Mouse (Mus musculus) right cerebral cortex, adult 2 months (tissue): ENCODE measurements at regions not wholly inside any gene's neighbourhood (a gene's known extent, or its start where the extent isn't known, plus 50 kb on each side); places are given as distances from the start of the nearest gene placed in this dataset.
A peak's percentile ranks its signal among the peaks of the same experiment; 100 is the strongest.

Source experiments
- DNase-seq, 2 experiments: peaks; one replicate each; pipeline ENCODE4 v3.0.0; 2021 to 2022; ENCODE audit warnings: low spot score in 2 of 2

DNA sequence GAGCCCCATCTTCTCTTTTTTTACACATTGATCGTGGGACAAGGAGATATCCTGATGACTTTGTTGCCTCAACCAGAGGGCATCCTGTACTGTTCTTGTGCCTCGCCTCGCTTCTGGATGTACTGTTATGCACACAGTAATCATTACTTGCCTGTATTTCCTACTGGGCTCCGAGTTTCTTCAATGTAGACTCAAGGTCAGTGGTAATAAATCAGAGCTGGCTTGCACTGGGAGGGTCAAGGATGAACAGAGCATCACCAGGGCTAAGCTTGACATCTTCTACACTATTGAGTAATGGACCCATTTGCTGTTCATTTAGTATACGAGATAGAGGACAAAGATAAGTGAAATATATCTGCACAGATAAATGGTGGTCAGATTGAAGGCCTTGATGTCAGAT lies 295.1 kb upstream of the Igfbp3 start:
- DNase-seq = no peak

DNA sequence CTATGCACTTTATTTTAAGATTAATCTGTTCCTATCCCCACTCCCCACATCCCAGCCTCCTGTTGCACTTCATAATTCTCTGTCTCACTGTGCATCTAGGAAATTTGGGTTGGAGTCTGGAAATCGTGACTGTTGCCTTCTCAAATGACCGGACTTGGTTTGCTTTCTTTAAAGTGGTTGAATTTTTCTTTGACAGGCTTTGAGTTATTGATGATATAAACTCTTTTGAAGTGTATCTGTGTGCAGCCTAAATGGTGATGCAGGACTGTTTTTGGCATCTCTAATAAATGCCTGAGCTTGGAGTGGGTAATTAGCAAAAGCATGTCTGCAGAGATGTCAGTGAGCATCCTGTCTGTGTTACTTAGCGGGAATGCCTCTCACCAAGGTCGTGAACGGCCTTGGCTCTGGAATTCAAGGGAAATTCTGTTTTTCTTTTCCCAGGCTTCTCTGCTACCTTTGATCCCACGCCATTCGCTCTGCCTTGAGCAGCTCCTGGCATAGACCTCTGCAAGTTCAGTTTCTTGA lies 292.8 kb upstream of the Igfbp3 start:
- DNase-seq = no peak

DNA sequence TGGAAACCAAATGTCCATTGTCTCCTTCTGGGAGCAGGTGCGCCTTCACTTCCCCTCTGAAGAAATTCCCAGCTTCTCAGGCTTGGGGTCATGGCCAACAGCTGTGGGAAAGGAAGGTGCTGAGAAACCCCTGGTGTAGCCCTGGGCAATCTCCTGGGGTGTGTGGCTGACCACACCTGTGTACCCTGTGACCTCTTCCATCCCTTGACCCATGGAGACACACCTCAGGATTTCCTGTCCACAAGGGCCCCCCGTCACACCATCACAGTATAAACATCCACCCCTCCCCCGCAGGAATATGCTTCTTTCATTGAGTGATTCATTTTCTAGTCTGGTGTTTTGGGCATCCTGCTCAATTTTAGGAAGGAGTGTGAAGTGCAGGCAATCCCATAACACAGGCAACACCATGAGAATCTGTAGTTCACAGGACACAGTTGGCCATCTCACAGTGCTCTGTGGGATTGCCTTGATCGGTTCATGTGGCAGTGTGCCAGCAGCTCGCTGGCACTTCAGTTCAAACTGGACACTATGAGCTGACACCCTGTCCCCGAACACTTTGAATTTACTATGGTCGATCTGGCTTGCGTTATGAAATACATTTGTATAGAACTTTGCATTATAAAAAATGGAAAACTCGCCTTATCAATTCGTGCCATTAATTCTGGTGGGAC lies 291.1 kb upstream of the Igfbp3 start:
- no peak for DNase-seq

DNA sequence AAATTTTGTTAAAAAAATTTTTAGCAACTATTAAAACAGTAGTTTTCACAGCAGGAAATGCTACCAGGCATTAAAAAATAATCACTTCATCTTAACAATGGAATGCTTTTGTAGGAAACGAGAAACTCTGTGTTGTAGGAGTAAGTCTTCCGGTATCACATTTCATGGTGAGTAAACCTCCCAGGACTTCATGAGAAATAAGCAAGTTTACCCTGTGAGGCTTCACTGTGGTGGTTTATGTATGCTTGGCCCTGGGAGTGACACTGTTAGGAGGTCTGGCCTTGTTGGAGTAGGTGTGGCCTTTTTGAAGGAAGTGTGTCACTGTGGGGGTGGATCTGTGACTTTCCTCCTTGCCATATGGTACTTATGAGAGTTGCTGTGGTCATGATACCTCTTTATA lies 289.0 kb upstream of the Igfbp3 start:
- DNase-seq = no peak

DNA sequence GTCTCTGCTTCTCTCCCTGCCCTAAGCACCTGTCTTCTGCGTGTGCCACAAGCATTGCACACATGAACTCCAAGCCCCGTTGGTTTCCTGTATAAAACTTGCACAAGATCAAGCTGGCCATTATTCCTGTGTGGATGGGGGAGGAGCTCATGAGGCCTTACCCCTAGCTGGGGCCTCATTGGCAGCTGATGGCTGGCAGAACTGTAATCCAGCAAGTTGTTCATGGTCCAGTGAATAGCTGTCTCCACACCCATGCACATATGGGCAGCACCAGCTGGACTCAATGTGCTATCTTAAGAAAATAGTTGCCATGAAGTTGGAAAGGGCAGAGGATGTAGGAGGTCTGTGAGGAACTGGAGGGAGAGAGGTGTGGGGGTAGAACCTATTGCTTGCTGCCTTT lies 288.3 kb upstream of the Igfbp3 start:
- DNase-seq = no peak

DNA sequence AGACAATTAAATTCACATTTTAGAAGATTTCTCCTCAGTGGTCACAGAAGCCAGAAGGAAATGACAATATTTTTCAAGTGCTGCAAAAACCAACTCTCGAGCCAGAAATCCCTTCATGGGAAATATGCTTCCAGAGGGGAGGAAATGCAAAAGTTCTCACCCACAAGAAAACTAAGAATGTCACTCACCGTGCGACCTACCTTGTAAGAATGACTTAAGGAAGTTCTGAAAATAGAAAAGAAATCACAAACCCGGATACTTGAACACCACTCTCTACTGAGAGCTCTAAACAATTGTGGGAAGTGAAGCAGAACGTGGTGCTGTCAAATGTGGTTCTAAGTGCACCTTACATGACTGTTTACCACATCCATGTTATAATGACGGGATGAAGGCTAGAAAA lies 284.1 kb upstream of the Igfbp3 start:
- DNase-seq = no peak

DNA sequence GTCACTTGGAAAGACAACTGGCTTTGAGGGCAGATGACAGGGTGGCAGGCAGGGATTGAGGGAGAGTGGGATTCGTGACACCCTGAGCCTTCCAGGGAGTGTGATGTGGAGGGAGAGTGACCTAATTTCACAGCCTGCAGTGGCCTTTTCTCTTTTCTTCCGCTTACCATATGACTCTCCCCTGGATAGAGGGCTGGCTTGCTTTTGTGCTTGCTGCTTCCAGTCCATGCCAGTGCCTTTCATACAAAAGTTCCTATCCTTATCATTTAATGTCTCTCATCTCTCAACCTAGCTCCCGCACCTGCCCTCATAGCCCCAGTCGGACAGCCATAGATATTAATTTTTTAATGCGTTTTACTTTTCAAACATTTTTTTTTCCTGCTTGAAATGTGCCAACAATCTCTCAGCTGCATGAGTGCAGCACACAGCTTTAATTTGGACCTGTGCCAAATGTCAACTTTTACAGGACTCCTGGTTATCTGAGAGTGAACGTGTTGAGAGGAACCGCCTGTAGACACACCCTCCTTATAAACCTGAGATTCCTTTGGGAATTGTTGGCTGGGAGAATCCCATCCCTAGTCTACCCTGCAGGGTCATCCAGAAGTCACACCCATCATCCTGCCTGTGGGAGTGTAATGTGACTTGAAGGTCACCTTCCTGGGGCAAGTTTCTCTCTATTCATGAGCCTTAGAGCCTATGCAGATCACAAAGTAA lies 260.3 kb upstream of the Igfbp3 start:
- DNase-seq = no peak

DNA sequence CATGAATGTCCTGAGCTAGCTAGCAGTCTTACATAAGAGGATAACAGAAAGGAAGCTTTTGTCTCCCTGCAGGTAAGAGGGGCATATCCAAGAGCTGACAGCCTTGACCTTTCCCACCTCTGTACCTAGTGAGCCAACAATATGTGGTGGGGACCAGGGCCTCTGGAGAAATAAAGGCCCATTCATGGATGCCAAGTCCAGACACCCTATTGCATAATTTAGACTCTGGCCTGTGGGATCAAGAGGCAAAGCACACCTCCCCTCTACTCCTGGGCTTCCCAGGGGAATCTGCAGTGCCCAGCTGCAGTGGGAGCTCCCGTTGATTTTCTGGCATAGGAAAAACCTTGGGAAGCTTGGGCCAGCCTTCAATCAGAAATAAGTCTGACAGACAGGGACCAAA lies 251.8 kb upstream of the Igfbp3 start:
- no peak for DNase-seq

DNA sequence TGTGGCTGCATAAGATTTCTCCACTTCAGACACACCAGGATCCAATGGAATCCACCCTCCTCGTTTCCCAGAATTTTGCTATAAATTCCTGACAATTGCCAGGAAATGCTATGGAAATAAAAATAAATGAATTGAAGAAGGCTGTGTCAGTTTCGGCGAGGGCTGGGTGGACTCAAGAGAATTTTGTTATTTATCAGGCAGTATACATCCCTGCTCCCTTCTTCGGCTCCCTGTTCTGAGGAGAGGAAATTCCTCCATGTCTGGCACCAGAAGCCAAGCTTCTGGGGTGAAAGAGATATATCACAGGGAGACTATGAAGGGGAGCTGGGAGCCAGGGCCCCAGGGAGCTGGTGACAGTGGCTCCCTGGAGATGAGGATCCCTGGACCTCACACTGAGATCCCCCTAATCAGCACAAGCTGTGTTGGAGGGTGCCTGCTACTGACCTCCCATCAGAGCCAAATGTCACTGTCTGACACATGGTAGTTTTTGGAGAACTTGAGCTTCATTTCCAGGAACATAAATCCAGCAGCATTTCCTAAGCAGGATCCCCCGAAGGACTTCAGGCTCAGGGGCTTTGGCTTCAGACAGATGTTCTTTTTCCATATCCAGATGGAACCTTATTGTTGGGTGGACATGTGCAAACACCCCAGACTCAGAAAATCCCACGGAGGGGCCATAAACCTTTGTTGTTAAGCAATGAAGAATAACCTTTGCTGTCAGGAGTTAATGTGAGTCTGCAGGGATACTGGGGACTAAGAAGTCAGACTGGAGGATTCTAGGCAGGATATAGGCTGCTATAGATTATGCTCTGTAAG lies 248.4 kb upstream of the Igfbp3 start:
- no peak for DNase-seq

DNA sequence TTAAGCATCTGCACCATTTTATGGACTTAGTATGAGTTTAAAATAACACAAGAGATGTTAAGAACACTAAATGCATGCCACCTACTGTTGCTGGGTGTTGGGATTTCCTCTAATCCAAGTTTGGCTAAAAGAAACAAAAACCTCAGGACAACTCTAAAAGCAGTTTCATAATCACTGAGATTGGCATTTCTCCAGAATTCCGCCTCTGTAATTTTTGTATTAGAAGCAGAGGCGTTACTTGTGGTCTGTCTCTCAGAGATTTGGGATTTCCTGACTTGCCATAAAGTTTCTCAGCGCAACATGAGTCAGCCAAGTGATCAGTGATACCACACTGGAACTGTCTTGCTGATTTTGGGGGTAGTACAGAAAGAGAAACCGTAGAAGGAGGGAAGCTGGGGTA lies 238.0 kb upstream of the Igfbp3 start:
- peak in 1 of 2 experiments; percentile 3 for DNase-seq

DNA sequence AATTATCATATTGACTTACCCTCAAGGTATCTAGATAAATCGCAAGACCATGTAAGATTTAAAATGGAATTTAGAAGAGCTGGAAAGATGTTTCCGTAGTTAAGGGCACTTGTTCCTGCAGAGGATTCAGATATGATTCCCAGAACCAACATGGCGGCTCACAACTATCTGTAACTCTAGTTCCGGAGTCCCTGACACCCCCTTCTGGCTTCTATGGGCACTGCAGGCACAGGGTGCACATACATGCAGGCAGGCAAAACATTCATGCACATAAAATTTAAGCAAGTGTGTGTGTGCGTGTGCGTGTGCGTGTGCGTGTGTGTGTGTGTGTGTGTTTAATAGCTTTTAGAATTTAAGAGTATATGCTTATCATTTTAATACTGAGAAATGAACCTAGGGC lies 230.8 kb upstream of the Igfbp3 start:
- DNase-seq = no peak

DNA sequence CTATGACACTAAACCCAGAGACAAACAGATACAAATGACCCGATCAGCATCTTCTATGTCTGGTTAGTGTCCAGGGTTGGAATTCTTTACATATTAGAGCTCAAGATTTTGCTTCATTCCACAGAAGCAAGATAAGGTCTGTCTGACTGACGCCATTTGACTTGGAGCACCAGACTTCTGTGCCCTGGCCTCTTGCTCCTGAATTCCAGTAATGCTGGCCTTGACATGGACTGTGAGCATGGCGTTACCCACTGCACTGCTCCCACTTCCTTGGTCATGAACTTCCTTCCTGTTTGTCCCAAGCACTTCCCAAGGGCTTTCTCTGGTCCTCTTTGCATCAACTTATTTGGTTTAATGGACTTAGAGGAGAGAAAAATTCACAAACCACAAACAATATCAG lies 225.6 kb upstream of the Igfbp3 start:
- no peak for DNase-seq

DNA sequence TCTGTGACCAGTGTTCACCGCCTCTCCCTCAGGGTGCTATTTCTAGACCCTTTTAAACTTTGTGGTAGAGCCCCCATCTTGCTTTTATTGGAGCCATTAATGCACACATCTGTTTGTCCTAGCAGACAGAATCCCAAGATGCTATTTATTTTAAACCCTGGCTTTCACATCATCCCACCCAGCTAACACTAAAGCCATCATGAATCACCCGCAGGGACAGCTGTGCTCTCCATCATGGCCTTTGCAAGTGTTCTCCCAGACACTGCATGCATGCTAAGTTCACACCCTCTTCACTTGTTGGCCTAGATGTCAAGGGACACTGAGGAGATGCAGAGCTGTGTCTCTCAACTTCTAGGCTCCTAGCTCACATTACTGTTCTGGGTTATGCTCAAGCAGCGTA lies 220.9 kb upstream of the Igfbp3 start:
- no peak for DNase-seq

DNA sequence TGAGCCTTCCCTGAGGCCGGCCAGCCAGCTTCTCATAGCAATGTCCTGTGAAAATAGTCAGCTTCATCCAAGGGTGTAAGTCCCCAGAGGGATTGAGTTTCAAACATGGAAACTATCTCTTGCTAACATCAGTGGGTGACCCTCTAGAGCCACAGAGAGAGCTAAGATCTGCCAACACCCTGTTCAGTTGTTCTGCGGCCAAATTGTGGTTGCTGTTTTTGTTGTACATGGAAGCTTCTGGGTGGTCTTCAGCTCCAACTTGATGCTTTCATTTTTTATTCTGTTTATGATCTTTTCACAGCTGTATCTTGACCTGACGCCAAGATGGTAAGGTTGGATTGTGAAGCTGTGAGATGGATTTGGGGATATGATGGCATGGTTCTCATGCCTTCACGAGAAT lies 214.0 kb upstream of the Igfbp3 start:
- no peak for DNase-seq

DNA sequence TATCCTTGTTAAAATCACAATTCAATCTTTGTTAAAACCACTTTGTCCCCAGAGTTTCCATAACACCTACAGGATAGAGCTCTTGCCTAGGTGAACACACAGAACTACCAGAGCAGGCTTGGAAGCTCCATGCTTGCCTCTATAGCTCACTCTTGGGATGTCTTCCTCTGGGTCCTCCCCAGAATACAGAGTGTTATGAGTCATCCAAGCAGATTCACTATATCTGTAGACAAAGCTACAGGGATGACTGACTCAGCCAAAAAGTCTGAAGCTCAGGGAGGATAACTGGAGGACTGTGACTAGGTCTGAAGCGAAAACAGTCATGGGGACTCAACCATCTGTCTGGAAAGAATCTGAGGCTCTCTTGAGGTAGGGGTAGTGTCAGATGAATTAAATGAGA lies 211.5 kb upstream of the Igfbp3 start:
- no peak for DNase-seq

DNA sequence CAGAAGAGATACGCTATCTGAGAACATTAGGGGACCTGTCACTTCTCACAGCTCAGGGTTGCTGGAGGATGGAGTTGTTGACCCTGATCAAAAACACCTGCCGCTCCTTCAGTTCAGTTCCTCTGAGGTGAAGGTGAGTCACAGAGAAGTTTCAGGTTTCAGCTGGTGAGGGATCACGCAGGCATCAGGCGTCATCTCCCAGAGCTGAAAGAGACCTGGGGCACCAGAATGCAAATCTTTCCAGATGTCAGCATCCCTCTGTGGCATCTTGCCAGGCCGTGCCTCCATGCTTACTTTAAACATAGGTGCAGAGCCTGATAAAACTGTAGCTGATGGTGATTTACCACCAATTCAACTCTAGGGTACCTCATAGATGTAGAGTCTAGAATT lies 210.4 kb upstream of the Igfbp3 start:
- no peak for DNase-seq

DNA sequence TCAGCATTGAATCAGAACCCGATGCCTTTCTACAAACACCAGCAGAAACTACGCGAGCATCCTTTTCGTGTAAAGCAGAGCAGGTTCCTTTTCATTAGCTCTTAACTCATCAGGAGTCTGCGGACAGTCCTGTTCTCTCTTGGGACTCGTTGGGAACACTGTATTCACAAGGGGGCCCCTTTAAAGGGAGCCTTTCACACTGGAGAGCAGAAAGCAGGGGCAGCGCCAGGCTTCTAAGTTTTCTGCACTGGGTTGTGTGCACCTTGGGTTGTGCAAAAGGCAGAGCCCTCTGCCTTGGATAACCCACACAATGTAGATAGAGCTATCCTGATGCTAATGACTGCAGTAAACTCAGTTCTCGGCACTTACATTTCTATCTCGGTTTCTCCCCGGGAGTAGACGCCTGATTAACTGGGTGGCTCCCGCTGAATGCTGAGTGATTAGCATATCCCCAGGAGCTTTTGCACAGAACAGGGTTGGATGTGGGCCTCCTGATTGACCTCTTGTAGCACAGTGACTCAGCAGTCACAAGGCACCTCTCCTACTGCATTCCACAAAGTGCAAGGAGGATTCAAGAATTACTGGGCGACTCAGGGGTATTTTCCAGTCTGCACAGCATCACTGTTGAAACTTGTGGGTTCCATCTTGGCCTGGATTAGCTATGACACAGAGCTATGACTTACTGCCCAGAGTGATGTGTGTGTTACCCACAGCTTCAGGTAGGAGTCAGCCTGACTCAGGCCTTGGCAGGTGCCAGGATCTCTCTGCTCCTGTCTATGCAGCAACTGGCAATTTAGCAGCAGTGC lies 209.8 kb upstream of the Igfbp3 start:
- peak in 1 of 2 experiments; percentile 4 for DNase-seq

DNA sequence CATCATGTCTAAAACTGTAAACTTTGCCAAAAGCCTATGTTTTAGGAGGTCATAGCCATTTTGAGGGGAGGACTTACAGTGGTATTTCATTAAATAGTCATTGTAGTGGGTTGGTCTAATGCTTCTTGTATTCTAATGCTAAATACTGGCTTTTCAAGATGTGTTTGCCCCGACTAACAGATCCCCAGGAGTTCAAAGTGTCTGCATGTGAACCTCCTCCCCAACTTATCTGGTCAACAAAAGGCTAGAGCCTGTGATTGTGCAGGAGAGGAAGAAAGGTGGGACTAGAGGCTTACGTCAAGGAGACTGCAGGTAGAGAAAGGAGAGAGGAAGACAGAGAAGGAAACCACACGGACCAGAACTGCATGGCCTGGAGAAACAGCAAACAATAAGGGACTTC lies 198.9 kb upstream of the Igfbp3 start:
- DNase-seq = no peak

DNA sequence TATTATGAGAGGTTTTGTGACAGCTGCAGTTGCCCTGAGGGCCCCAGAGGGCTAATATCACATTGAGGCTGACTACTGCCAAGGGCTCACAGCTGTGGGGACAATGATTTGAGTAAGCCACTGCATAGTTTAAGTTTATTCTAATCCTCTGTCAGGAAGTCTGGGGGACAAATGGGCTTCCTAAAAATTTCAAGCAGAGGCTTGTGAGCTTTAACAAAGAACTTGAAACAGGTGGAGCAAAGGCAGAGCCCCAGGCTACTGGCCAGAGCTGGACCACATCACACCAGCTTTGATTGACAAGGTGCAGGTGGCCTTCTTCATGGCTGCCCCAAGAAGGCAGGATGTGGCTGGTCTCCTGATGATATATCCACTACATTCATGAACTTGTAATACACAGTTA lies 195.3 kb upstream of the Igfbp3 start:
- no peak for DNase-seq

DNA sequence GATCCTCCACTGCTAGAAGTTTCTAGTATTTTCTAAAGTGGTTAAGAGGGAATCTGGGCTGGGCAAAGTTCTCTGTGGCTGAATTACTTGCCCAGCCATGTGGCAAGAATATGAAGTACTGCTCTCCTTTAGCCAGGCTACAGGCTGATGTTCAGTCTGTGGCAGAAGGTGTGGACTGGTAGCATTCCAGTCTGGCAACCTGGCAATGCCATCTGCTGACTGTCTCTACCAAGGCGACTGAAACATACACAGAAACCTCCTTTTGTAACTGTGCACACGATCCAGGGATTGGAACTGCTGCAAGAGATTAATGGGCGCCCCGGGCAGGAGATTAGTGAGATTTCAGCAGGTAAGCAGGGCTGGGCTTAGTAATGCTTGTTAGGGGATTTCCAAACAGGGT lies 190.9 kb upstream of the Igfbp3 start:
- DNase-seq = no peak

DNA sequence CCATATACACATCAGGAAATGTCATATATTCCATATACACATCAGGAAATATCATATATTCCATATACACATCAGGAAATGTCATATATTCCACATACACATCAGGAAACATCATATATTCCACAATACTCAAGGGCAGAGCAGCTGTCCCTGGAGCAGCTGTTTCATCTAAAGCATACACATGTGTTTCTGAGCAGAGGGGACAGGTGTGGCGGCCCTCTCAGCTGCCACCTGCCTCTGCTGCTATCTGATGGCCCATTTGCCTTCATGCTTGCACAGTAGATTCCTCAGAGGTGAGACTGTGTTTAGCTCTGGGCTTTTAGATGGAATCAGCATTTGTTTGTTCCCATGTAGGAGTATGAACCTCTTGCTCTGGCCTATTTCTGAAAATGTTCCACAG lies 158.1 kb upstream of the Igfbp3 start:
- no peak for DNase-seq

DNA sequence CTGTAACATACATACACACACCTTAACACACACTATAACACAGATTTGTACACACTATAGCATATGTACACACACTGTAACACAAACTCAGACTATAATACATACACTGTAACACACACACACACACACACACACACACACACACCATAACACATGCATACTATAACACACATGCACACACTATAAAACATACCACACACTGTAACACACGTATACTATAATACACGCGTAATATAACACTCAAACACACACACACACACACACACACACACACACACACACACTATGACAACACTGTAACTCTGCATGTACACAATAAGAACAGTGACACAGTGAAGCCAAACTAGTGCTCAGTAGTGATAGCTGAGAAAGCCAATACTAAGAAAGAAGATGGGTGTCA lies 147.7 kb upstream of the Igfbp3 start:
- no peak for DNase-seq
